Mouse (Mus musculus) E14TG2a.4 (cell line): Measurements from ENCODE around the gene Cxcl16.

Experiments used
- CTCF ChIP-seq: conservative IDR thresholded peaks from 2 replicates; pipeline ENCODE4 v1.5.1; 2014; ENCODE audit warnings: low read length
- NANOG ChIP-seq: IDR thresholded peaks from 2 replicates; pipeline ENCODE4 v1.6.1; 2014; ENCODE audit warnings: borderline replicate concordance, low read length, mixed read lengths
- POU5F1 ChIP-seq: IDR thresholded peaks from 2 replicates; pipeline ENCODE4 v1.6.1; 2014; ENCODE audit warnings: low read length, borderline replicate concordance

DNA sequence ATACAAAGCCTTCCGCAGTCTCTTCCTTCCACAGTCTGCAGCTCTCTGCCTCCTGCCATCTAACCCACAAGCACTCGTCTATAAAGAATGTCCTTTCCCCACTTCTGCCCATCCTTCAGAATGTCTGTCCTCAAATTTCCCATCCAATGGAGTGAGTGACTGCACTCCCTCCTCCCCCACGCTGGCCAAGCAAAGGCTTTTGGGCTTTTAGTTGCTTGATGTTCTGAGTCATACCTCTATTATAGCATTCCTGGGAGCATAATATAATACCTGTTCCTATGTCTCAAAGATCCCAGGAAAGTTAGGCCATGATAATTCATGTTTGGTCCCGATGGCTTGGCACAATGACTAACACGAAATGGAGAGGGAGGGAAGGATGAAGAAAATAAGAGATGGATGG, 28.2 kb downstream of the Cxcl16 start:
- TF ChIP-seq CTCF (no peak), POU5F1 (no peak), NANOG (no peak)
